Mouse (Mus musculus) lung, adult 2 months (tissue): Measurements from ENCODE around the gene Sh3pxd2a.

Experiments used
- CTCF ChIP-seq: fragments of 200-500 bp; IDR thresholded peaks from 2 replicates; pipeline ENCODE4 v1.5.1; 2011; ENCODE audit warnings: mild to moderate bottlenecking, low read length, control low read depth; ENCODE audit not compliant: insufficient read depth
- POLR2A ChIP-seq: fragments of 200-500 bp; IDR thresholded peaks from 2 replicates; pipeline ENCODE4 v1.6.1; 2011; ENCODE audit warnings: low read depth, mild to moderate bottlenecking, control low read depth, low read length, borderline replicate concordance; ENCODE audit errors: extremely low read depth

DNA sequence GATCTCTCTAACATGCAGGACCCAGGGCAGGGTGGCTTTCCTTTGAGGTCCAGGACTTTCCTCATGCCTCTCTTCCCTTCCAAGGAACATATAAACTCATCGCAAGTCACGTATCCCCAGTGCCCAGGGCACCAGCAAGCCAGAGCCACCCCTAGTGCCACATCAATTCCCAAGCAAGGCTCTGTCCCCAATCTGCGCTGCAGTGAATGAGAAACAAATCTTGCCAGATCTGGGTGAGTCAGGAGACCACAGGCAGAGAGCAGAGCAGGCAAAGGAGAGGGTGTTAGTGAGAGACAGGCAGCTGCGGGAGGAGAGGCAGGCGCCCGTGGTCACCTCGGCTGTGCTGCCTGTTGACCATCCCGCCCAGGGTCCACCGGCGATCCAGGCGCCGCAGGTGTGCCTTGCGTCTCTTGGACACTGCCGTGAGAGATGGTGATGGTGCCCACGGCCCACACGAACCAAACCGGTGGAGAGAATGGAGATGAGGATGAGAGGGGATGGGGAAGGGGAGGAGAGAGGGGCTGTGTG, 181.4 kb downstream of the Sh3pxd2a start:
- TF ChIP-seq CTCF, result no peak
- no peak for TF ChIP-seq POLR2A
